Mouse (Mus musculus) midbrain, embryonic 10.5 days (tissue): ENCODE measurements around the gene Clnk. TPM values are rescaled to one million over a fixed set of nuclear protein-coding genes. Genes with fewer than 3 reads are reported as not detected.

Experiments used
- DNase-seq: peaks from one replicate; pipeline ENCODE4 v3.0.0-alpha.2; 2017; ENCODE audit warnings: low spot score
- H3K27ac ChIP-seq: fragments of 300-500 bp; sonication (generic); replicated peaks from 2 replicates; pipeline ENCODE4 v1.5.1; 2016; ENCODE audit warnings: mild to moderate bottlenecking
- H3K27me3 ChIP-seq: fragments of 300-500 bp; sonication (generic); 2 replicates; pipeline ENCODE4 v1.6.1; 2016; ENCODE audit warnings: low read depth, mild to moderate bottlenecking; ENCODE audit not compliant: poor library complexity, severe bottlenecking
- H3K36me3 ChIP-seq: fragments of 300-500 bp; sonication (generic); 2 replicates; pipeline ENCODE4 v1.6.1; 2016; ENCODE audit warnings: mild to moderate bottlenecking, moderate library complexity
- H3K4me1 ChIP-seq: fragments of 300-500 bp; sonication (generic); 2 replicates; pipeline ENCODE4 v1.6.1; 2016
- H3K4me3 ChIP-seq: fragments of 300-500 bp; sonication (generic); 2 replicates; pipeline ENCODE4 v1.5.1; 2016; ENCODE audit warnings: mild to moderate bottlenecking, moderate library complexity
- H3K9me3 ChIP-seq: fragments of 300-500 bp; sonication (generic); replicated peaks from 2 replicates; pipeline ENCODE4 v1.6.1; 2016; ENCODE audit warnings: mild to moderate bottlenecking
- WGBS: fragments of 180-500 bp; shearing (Covaris S2); methylation state at CpG from one replicate; pipeline ENCODE4 v1.1.7; 2016; 5-methylcytosine and 5-hydroxymethylcytosine counted together
- polyA plus RNA-seq: library from polyadenylated mRNA; unstranded; fragments of >200 nt; fragmentation: Nextera tagmentation; extraction: Ambion mirVana; gene quantifications from 2 replicates; pipeline ENCODE4 v1.2.1, GENCODE M21; 2016

Clnk gene
- polyA plus RNA-seq, 1 experiment from 2014 or later: 0.06 TPM

DNA sequence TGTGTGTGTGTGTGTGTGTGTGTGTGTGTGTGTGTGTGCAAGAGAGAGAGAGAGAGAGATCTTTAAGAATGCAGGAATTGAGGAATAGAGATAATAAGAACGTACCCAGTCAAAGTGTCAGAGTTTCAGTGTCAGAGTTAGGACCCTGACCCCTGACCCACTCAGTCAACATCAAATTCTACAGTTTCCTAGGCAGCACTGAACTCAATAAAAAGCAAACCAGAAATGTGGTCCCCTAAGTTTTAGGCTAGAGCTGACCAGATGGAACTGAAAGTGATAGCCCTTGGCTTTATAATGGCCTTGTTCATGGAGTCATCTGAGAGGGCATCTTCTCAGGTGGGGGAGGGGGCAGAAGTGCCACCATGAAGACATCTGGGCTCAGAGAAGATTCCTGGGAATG is 1.7 kb downstream of the Clnk start:
- no peak overlapping the region for H3K4me3 ChIP-seq
- H3K27ac ChIP-seq: peak overlapping the region; percentile 63; the same call in 1 of the 2 replicates
- no peaks in the 10 kb centered on the region for H3K9me3 ChIP-seq
- 7% methylated on average over 1 of the region's 1 CpGs for WGBS
- DNase-seq: no peak
- H3K27me3 ChIP-seq: 0 out of 2 replicates have a peak, but pooled peaks cover 3% of the 10 kb centered on the region
- H3K36me3 ChIP-seq: no peaks in the 10 kb centered on the region
- H3K4me1 ChIP-seq: peaks cover 41% of the 10 kb centered on the region

DNA sequence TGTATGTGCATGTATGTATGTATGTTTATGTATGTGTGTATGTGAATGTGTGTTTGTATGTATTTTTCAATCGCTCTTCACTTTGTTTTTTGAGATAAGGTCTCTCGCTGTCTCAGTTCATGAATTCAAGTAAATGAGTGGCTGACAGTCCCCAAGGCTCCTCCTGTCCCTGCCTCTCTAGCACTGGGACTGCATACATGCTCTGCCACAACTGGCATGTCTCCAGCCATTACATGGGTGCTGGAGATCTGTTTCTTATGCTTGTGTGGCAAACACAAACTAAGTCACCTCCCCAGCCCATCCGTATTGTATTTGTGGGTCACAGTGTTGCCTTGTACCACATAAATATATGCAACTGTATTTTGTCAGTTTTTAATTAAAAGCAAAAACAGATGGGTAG is 3.7 kb downstream of the Clnk start:
- no peaks in the 10 kb centered on the region for H3K36me3 ChIP-seq
- H3K4me1 ChIP-seq: peaks cover 41% of the 10 kb centered on the region
- no peak overlapping the region for H3K4me3 ChIP-seq
- H3K9me3 ChIP-seq: no peaks in the 10 kb centered on the region
- H3K27ac ChIP-seq: no peak overlapping the region
- H3K27me3 ChIP-seq: 0 out of 2 replicates have a peak, but pooled peaks cover 3% of the 10 kb centered on the region
- no peak for DNase-seq
- WGBS: 86% methylated on average over 3 of the region's 3 CpGs

DNA sequence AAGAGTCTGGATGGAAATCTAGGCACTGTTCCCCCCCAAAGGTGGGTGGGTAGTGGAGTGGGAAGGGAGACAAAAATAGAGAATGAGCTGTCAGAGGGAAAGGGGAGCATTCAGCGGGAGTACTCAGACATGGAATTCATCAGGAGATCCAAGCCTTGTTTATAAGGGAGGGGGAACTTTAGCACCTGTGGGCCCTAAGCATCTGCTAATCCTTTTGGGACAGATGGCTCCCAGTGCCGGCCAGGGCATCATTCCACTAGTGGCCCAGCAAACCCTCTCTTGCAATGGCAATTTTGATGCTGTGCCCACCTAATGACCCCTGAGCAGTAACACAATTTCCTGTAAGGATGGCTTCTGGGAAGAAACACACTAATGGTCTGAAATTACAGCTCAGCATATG is 5.0 kb downstream of the Clnk start:
- no peak for DNase-seq
- Histone ChIP-seq H3K36me3 (no peaks in the 10 kb centered on the region), H3K27ac (no peak overlapping the region), H3K27me3 (0 out of 2 replicates have a peak, but pooled peaks cover 3% of the 10 kb centered on the region), H3K9me3 (no peaks in the 10 kb centered on the region), H3K4me3 (no peak overlapping the region), H3K4me1 (peaks cover 37% of the 10 kb centered on the region)
- WGBS: 81% methylated on average over 2 of the region's 2 CpGs

DNA sequence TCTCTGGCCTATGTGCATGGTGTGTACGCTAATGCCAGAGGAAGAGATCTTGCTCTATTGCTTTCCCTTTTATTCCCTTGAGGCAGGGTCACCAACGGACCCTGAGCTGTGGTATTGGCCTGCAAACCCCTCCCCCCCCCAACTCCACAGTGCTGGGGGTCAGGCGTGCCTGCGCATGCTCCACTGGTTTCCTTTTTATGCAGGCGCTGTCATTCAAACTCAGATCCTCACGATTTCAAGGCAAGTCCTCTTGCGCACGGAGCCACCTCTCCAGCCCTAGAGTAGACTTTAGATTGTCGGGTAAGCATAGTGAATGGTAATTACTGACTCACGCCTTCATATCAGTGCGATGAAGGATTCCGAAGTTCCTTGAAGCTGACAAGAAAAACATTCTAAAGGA is 6.1 kb downstream of the Clnk start:
- H3K4me1 ChIP-seq: peaks cover 29% of the 10 kb centered on the region
- 0 out of 2 replicates have a peak, but pooled peaks cover 3% of the 10 kb centered on the region for H3K27me3 ChIP-seq
- no peaks in the 10 kb centered on the region for H3K36me3 ChIP-seq
- 58% methylated on average over 12 of the region's 12 CpGs for WGBS
- H3K27ac ChIP-seq: no peak overlapping the region
- no peak for DNase-seq
- H3K4me3 ChIP-seq: no peak overlapping the region
- no peaks in the 10 kb centered on the region for H3K9me3 ChIP-seq

DNA sequence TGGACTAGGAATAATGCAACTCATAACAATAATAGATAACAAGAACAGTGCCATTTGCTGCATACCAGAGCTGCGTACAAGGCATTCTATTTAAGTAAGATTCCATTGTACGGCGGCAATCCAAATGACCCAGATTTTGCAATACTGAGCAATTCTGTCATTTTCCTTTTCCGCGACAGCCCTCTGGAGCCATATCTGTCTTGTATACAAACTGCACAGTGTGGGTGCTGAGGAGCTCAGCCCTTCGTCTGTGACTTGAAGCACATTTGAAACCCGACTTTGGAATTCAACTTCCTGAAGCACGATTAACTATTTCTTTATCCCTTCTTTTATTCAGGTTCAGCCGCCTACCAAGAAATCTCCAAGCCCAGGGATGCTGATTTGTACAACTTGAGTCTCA is 6.6 kb downstream of the Clnk start:
- Histone ChIP-seq H3K27me3 (0 out of 2 replicates have a peak, but pooled peaks cover 3% of the 10 kb centered on the region), H3K4me1 (peaks cover 24% of the 10 kb centered on the region), H3K9me3 (no peaks in the 10 kb centered on the region), H3K4me3 (no peak overlapping the region), H3K36me3 (no peaks in the 10 kb centered on the region), H3K27ac (no peak overlapping the region)
- 88% methylated on average over 9 of the region's 9 CpGs for WGBS
- no peak for DNase-seq

DNA sequence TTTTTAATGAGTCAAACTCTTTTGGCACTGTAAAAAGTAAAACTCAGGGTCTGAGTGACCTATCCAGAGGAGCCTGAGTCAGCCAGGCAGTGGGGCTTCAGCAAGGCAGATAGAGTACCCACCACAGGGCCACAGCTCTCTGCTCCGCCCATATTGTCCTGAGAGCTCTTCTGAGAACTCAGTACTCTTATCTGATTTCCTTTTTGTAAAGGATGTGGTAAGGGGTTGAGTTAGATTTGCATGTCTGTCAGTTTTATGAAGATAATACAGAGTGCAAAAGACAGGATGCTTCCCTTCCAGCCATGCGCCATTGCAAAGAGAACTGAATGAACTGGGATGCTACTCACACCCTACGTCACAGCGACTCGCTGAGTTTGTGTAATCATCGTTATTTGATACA is 12.0 kb downstream of the Clnk start:
- Histone ChIP-seq H3K4me3 (no peak overlapping the region), H3K9me3 (no peaks in the 10 kb centered on the region), H3K27me3 (no peaks in the 10 kb centered on the region), H3K4me1 (peaks cover 6% of the 10 kb centered on the region; the same call in 1 of the 2 replicates), H3K36me3 (no peaks in the 10 kb centered on the region), H3K27ac (no peak overlapping the region)
- 88% methylated on average over 6 of the region's 6 CpGs for WGBS
- DNase-seq: no peak

DNA sequence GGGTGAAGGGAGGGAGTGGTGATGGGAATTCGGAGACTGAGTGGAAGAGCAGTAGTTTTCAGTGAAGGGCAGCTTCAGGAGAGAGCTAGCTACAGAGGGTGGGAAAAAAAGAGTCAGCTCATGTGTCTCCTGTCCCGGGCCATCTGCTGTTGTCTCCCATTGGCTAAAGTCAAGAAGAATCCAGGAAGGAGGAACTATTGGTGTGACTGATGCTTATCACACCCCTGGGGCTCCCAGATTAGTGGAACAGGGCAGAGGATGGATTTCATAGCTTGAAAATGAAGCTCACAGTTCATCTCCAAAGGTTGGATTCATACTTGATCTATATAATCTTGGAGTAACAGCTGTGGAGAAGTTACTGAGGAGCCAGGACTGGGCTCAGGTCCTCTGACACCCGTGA is 13.6 kb downstream of the Clnk start:
- 72% methylated on average over 3 of the region's 3 CpGs for WGBS
- no peak overlapping the region for H3K4me3 ChIP-seq
- no peak overlapping the region for H3K27ac ChIP-seq
- H3K9me3 ChIP-seq: no peaks in the 10 kb centered on the region
- H3K36me3 ChIP-seq: no peaks in the 10 kb centered on the region
- DNase-seq: no peak
- no peaks in the 10 kb centered on the region for H3K27me3 ChIP-seq
- peaks cover 6% of the 10 kb centered on the region; the same call in 1 of the 2 replicates for H3K4me1 ChIP-seq

DNA sequence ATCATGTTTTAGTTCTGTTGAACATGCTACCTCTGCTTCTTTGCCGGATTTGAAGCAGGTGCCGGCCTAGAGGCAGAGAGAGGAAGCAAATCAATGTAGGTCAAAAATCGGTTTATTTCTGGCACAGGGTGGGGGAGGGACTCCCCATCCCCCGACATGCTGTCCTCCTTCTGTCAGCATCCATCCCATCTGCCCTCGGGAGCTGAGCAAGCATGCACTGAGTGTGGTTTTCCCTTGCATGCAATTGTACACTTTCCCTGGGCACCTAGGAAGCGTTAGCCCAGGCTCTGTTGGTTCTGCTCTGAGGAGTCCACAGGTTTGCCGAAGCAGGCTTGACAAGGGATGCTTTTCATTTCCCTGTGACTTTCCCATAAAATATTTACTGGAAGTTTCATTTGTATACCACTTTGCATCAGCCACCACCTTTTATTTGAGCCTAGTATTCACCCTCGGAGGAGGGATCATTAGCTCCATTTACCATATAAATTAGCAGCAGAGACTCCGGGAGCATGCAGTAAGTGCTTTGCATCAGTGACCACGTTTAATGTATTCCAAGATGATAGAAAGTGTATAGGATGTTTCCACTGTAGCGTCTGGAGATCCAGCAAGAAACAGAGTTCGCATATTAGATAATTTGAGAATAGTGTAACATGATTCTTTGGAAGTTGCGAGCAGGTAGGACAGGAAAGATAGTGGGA is 14.2 kb downstream of the Clnk start:
- H3K36me3 ChIP-seq: no peaks in the 10 kb centered on the region
- H3K27me3 ChIP-seq: no peaks in the 10 kb centered on the region
- DNase-seq: no peak
- H3K4me3 ChIP-seq: no peak overlapping the region
- H3K4me1 ChIP-seq: peaks cover 6% of the 10 kb centered on the region; the same call in 1 of the 2 replicates
- H3K27ac ChIP-seq: no peak overlapping the region
- WGBS: 78% methylated on average over 13 of the region's 13 CpGs
- no peaks in the 10 kb centered on the region for H3K9me3 ChIP-seq

DNA sequence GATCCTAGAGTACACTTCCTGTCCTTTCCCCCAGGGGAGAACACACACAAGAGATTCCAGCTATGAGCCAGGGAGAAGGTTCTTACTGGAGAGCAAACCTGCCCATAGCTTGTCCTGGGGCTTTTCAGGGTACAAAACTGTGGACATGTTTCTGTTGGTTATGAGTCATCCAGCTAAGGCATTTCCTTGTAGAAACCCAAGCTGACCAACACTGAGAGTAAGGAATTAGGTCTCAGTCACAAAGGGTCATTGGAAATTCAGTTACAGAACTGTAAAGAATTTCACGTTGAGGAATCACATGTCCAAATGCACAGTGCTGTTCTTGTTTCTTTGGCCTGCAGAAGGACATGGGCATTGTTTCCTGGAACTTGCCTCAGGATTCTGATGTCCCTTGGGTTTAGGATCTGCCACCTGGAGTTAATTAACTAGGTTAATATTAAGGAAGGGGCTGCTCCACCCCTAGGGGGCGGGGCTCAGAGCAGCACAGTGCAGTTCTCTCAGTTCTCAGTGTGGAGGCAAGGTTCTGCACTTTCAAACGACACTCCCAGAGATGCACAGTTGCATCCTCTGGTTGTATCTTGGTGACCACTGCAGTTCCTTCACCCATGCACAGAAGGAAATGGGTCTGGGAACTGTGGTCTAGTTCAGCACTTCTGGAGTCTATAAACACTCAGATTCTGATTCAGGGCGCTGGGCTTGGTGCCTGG is 18.4 kb downstream of the Clnk start:
- Histone ChIP-seq H3K27me3 (no peaks in the 10 kb centered on the region), H3K9me3 (no peaks in the 10 kb centered on the region), H3K36me3 (no peaks in the 10 kb centered on the region), H3K27ac (no peak overlapping the region), H3K4me1 (peaks cover 6% of the 10 kb centered on the region; the same call in 1 of the 2 replicates), H3K4me3 (no peak overlapping the region)
- 60% methylated on average over 4 of the region's 4 CpGs for WGBS
- no peak for DNase-seq

DNA sequence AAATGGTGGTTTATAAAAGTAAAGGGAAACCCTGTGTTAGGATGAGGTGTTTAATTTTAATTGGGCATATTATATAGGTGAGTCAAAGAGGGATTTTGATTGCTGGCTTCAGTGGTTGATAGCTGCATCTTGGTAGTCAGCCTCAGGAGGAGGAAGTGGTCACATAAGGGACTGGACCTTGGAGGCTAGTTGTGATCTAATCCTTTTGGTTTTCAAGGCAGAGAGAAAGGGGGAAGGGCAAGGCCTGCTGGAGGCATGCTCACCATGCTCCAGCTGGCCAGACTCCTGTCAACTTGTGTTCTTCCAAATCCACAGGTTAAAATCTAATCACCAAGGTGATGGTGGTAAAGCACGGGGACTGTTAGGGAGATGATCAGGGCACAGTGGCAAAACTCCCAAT is 19.0 kb downstream of the Clnk start:
- 74% methylated on average over 1 of the region's 1 CpGs for WGBS
- Histone ChIP-seq H3K4me3 (no peak overlapping the region), H3K27ac (no peak overlapping the region), H3K36me3 (no peaks in the 10 kb centered on the region), H3K9me3 (peaks cover 3% of the 10 kb centered on the region; the same call in 1 of the 2 replicates), H3K4me1 (peaks cover 6% of the 10 kb centered on the region; the same call in 1 of the 2 replicates), H3K27me3 (no peaks in the 10 kb centered on the region)
- DNase-seq: no peak

DNA sequence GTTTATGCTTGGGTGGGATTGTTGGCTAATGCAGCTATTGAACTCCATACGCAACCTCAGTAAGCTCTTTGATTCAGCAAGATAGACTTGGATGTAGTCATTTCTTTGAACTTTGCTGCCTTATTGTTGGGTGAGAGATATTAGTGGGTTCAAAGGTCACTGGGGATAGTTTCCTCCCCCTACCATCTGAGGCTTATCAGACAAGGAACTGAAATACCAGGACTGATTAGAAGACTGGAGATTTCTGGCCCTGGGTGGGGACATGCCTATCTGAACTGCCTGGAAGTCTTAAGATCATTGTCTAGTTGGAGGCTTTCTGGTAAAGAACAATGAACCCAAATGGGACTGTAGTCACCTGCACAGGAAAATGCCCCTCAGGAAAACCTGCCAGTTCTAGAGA is 26.4 kb downstream of the Clnk start:
- Histone ChIP-seq H3K4me3 (no peak overlapping the region), H3K36me3 (no peaks in the 10 kb centered on the region), H3K9me3 (peaks cover 6% of the 10 kb centered on the region; the same call in 1 of the 2 replicates), H3K27me3 (no peaks in the 10 kb centered on the region), H3K4me1 (peaks cover 5% of the 10 kb centered on the region; the same call in 1 of the 2 replicates), H3K27ac (no peak overlapping the region)
- WGBS: 88% methylated on average over 1 of the region's 1 CpGs
- no peak for DNase-seq

DNA sequence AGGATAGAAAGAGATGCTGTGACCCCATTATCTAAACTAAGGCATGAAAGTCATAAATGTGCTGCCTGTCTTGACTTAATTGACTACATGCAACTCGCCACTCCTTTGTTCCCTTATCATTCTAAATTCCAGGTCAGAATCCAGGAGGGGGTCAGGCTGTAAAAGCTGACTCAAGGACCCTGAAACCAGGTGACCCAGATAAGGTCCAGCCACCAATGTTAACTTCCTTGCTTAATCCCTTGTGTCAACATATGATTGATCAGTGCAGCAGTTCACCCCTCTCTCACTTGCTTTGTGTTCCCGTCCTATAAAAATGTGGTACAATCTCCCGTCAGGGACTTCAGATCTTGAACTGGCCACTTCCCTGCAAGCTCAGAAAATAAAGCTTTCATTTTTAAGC is 31.1 kb downstream of the Clnk start:
- Histone ChIP-seq H3K9me3 (no peaks in the 10 kb centered on the region), H3K4me3 (no peak overlapping the region), H3K27ac (no peak overlapping the region), H3K27me3 (no peaks in the 10 kb centered on the region), H3K36me3 (no peaks in the 10 kb centered on the region), H3K4me1 (peaks cover 5% of the 10 kb centered on the region; the same call in 1 of the 2 replicates)
- DNase-seq: no peak
- 54% methylated on average over 3 of the region's 3 CpGs for WGBS

DNA sequence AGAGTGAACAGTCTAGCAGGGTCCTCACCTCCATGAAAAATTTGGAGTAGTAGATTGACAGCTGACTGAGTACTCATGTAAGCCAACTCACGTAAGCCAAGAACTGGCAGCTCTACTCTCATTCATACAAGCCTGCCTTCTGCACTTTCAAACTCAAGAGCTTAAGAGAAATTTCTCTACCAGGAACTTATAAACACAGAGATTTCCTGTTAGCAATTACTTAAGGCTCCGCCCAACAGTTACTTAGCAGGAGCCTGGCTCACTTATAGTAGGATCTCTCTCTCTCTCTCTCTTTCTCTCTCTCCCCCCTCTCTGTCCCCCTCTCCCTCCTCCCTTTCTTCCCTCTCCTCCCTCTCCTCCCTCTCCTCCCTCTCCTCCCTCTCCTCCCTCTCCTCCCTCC is 32.3 kb downstream of the Clnk start:
- no peak for DNase-seq
- H3K27me3 ChIP-seq: no peaks in the 10 kb centered on the region
- no peak overlapping the region for H3K27ac ChIP-seq
- no peaks in the 10 kb centered on the region for H3K36me3 ChIP-seq
- no peak overlapping the region for H3K4me3 ChIP-seq
- peaks cover 3% of the 10 kb centered on the region; the same call in 1 of the 2 replicates for H3K4me1 ChIP-seq
- 87% methylated on average over 2 of the region's 2 CpGs for WGBS
- no peaks in the 10 kb centered on the region for H3K9me3 ChIP-seq
